Mouse (Mus musculus) frontal cortex, postnatal 25 days (tissue): Measurements from ENCODE around the gene Kpna7.
"Not testable (repeated sequence)": the region's sequence is repeated elsewhere in the genome, so short reads cannot be mapped to it uniquely, and the experiment has no call there.

Experiments
- DNase-seq, 2 experiments: peaks; one replicate each; pipeline ENCODE4 v3.0.0; 2022; ENCODE audit warnings: low spot score in 2 of 2

The Kpna7 gene

GRCm38 (mm10) chr5:145102706-145103105 lies 18.9 kb upstream of the Kpna7 start:
- no peak for DNase-seq

- not testable (repeated sequence) for DNase-seq
Measured at GRCm38 (mm10) chr5:145101451-145101850, 17.6 kb upstream of the Kpna7 start.

GRCm38 (mm10) chr5:145100960-145101359 lies 17.1 kb upstream of the Kpna7 start:
- DNase-seq, result no peak

- no peak for DNase-seq
Measured at GRCm38 (mm10) chr5:145098340-145098821, 14.6 kb upstream of the Kpna7 start.

- DNase-seq, result no peak
Measured at GRCm38 (mm10) chr5:145096195-145096594, 12.4 kb upstream of the Kpna7 start.

GRCm38 (mm10) chr5:145089878-145090277 lies 6.0 kb upstream of the Kpna7 start:
- DNase-seq, result no peak

- no peak for DNase-seq
Measured at GRCm38 (mm10) chr5:145088186-145088585, 4.4 kb upstream of the Kpna7 start.

- no peak for DNase-seq
Measured at GRCm38 (mm10) chr5:145084822-145085221, 992 bp upstream of the Kpna7 start.

GRCm38 (mm10) chr5:145083201-145083600 lies 629 bp downstream of the Kpna7 start:
- not testable (repeated sequence) for DNase-seq

GRCm38 (mm10) chr5:145081866-145082613 lies 1.8 kb downstream of the Kpna7 start:
- DNase-seq, result no peak

- no peak for DNase-seq
Measured at GRCm38 (mm10) chr5:145075081-145075480, 8.7 kb downstream of the Kpna7 start.

- no peak for DNase-seq
Measured at GRCm38 (mm10) chr5:145071342-145071741, 12.5 kb downstream of the Kpna7 start.

- DNase-seq, result peak; percentile 51 to 80
Measured at GRCm38 (mm10) chr5:145069707-145070106, 14.1 kb downstream of the Kpna7 start.

- DNase-seq, result no peak
Measured at GRCm38 (mm10) chr5:145068863-145069262, 15.0 kb downstream of the Kpna7 start.

- DNase-seq, result no peak
Measured at GRCm38 (mm10) chr5:145064765-145065340, 19.0 kb downstream of the Kpna7 start.

GRCm38 (mm10) chr5:145059524-145059923 lies 24.3 kb downstream of the Kpna7 start:
- DNase-seq, result no peak

- no peak for DNase-seq
Measured at GRCm38 (mm10) chr5:145058722-145059121, 25.1 kb downstream of the Kpna7 start.

GRCm38 (mm10) chr5:145057907-145058306 lies 25.9 kb downstream of the Kpna7 start:
- no peak for DNase-seq

GRCm38 (mm10) chr5:145054187-145054586 lies 29.6 kb downstream of the Kpna7 start:
- not testable (repeated sequence) for DNase-seq

- not testable (repeated sequence) for DNase-seq
Measured at GRCm38 (mm10) chr5:145042690-145043089, 41.1 kb downstream of the Kpna7 start, which contains the start of gene 1700018F24Rik. 1700018F24Rik (plus strand) TSS chr5:145042990.

- DNase-seq, result no peak
Measured at GRCm38 (mm10) chr5:145041628-145042027, 42.2 kb downstream of the Kpna7 start.

GRCm38 (mm10) chr5:145032391-145032790 lies 51.4 kb downstream of the Kpna7 start, which contains the start of gene Gm4871:
Gm4871 (minus strand) TSS chr5:145032754.
- DNase-seq, result not testable (repeated sequence)

- DNase-seq, result not testable (repeated sequence)
Measured at GRCm38 (mm10) chr5:145030476-145030875, 53.4 kb downstream of the Kpna7 start.
